Mouse (Mus musculus) kidney, embryonic 14.5 days (tissue): Measurements from ENCODE around the gene Galt. TPM values are rescaled to one million over a fixed set of nuclear protein-coding genes. Genes with fewer than 3 reads are reported as not detected.
"Not testable (repeated sequence)": the region's sequence is repeated elsewhere in the genome, so short reads cannot be mapped to it uniquely, and the experiment has no call there.

ENCODE experiments used
- ATAC-seq: fragments of 200-750 bp; cut with Nextera tagmentation; 2 replicates; pipeline ENCODE4 v1.8.0; 2017; ENCODE audit warnings: moderate number of reproducible peaks, mild to moderate bottlenecking, moderate TSS enrichment, moderate library complexity; ENCODE audit not compliant: low FRiP score, low TSS enrichment
- H3K27ac ChIP-seq: fragments of 300-500 bp; sonication (generic); 2 replicates; pipeline ENCODE4 v1.5.1; 2014; ENCODE audit warnings: low read depth, mild to moderate bottlenecking, low read length, moderate library complexity, mixed read lengths
- H3K27me3 ChIP-seq: fragments of 300-500 bp; sonication (generic); 2 replicates; pipeline ENCODE4 v1.6.1; 2014; ENCODE audit warnings: mild to moderate bottlenecking, low read length; ENCODE audit not compliant: control insufficient read depth, insufficient read depth
- H3K36me3 ChIP-seq: fragments of 300-500 bp; sonication (generic); 2 replicates; pipeline ENCODE4 v1.6.1; 2014; ENCODE audit warnings: low read length, mixed read lengths; ENCODE audit not compliant: control insufficient read depth, insufficient read depth
- H3K4me1 ChIP-seq: fragments of 300-500 bp; sonication (generic); 2 replicates; pipeline ENCODE4 v1.6.1; 2014; ENCODE audit warnings: low read length, mixed read lengths; ENCODE audit not compliant: control insufficient read depth, insufficient read depth
- H3K4me2 ChIP-seq: fragments of 300-500 bp; sonication (generic); replicated peaks from 2 replicates; pipeline ENCODE4 v1.6.1; 2014; ENCODE audit warnings: low read depth, mild to moderate bottlenecking, low read length
- H3K4me3 ChIP-seq: fragments of 300-500 bp; sonication (generic); 2 replicates; pipeline ENCODE4 v1.5.1; 2014; ENCODE audit warnings: mild to moderate bottlenecking, low read length
- H3K9ac ChIP-seq: fragments of 300-500 bp; sonication (generic); 2 replicates; pipeline ENCODE4 v1.6.1; 2014; ENCODE audit warnings: low read depth, mild to moderate bottlenecking, low read length, moderate library complexity
- H3K9me3 ChIP-seq: fragments of 300-500 bp; sonication (generic); 2 replicates; pipeline ENCODE4 v1.6.1; 2016; ENCODE audit warnings: low read length; ENCODE audit not compliant: control insufficient read depth
- whole genome bisulfite sequencing: fragments of 180-500 bp; shearing (Covaris S2); extraction: QIAGEN DNeasy Blood & Tissue Kit; methylation state at CpG from one replicate; pipeline ENCODE4 v1.1.7; 2014; 5-methylcytosine and 5-hydroxymethylcytosine counted together
- polyA plus RNA-seq: library from polyadenylated mRNA; unstranded; fragments of >200 nt; fragmentation: Nextera tagmentation; extraction: Ambion mirVana; gene quantifications from 2 replicates; pipeline ENCODE4 v1.2.1, GENCODE M21; 2014

Gene Galt
- polyA plus RNA-seq, 1 experiment from 2014 or later = 42.1 TPM

- H3K9me3 ChIP-seq, H3K4me3 ChIP-seq, H3K4me1 ChIP-seq, ATAC-seq, H3K27me3 ChIP-seq, H3K4me2 ChIP-seq, H3K36me3 ChIP-seq, H3K27ac ChIP-seq, H3K9ac ChIP-seq: not testable (repeated sequence)
- 27% methylated on average over 3 of the region's 9 CpGs for WGBS
Measured at GRCm38 (mm10) chr4:41781271-41781670, 26.2 kb downstream of the Galt start.

GRCm38 (mm10) chr4:41781748-41782485 is 26.9 kb downstream of the Galt start:
- H3K4me1 ChIP-seq, H3K27me3 ChIP-seq, H3K4me2 ChIP-seq, H3K27ac ChIP-seq, H3K9me3 ChIP-seq, H3K4me3 ChIP-seq, H3K36me3 ChIP-seq, ATAC-seq, H3K9ac ChIP-seq: not testable (repeated sequence)
- 18% methylated on average over 13 of the region's 21 CpGs for WGBS

- WGBS = 31% methylated on average over 4 of the region's 4 CpGs
Measured at GRCm38 (mm10) chr4:41782711-41783110, 27.7 kb downstream of the Galt start.

GRCm38 (mm10) chr4:41783197-41783596 is 28.2 kb downstream of the Galt start:
- H3K27me3 ChIP-seq, H3K9ac ChIP-seq, H3K4me3 ChIP-seq, ATAC-seq, H3K9me3 ChIP-seq, H3K27ac ChIP-seq, H3K4me2 ChIP-seq, H3K4me1 ChIP-seq, H3K36me3 ChIP-seq: not testable (repeated sequence)
- 24% methylated on average over 3 of the region's 3 CpGs for whole genome bisulfite sequencing

More at GRCm38 (mm10) chr4:41782711-41783110, 27.7 kb downstream of the Galt start:
- not testable (repeated sequence) for H3K9ac ChIP-seq, H3K36me3 ChIP-seq, H3K4me3 ChIP-seq, H3K4me2 ChIP-seq, H3K4me1 ChIP-seq, ATAC-seq, H3K9me3 ChIP-seq, H3K27ac ChIP-seq, H3K27me3 ChIP-seq

Other genes with a start within 250 kb of the Galt start
- gene 1110017D15Rik, start 237.9 kb upstream of the Galt start, polyA plus RNA-seq = 0.93 and 1.0 TPM in 2 replicates
- 2.2 and 2.7 TPM in 2 replicates for gene Fam219a, start 185.7 kb upstream of the Galt start, polyA plus RNA-seq
- gene Dnaic1, start 185.5 kb upstream of the Galt start, polyA plus RNA-seq = 2.2 and 2.4 TPM in 2 replicates
- 23.2 and 23.5 TPM in 2 replicates for gene Enho, start 114.9 kb upstream of the Galt start, polyA plus RNA-seq
- gene Cntfr, start 58.1 kb upstream of the Galt start, polyA plus RNA-seq = 16.6 and 31.5 TPM in 2 replicates
- 122 and 125 TPM in 2 replicates for gene Il11ra1, start 55.2 kb upstream of the Galt start, polyA plus RNA-seq
- 86.2 and 91.3 TPM in 2 replicates for gene Rpp25l, start 41.7 kb upstream of the Galt start, polyA plus RNA-seq
- gene Dctn3, start 32.1 kb upstream of the Galt start, polyA plus RNA-seq = 107 and 114 TPM in 2 replicates
- 0.12 TPM in 1 of 2 replicates, not detected in the other for gene Arid3c, start 24.1 kb upstream of the Galt start, polyA plus RNA-seq
- gene Sigmar1, start 929 bp downstream of the Galt start, polyA plus RNA-seq = 80.8 and 92.2 TPM in 2 replicates
- 36.5 and 42.3 TPM in 2 replicates for gene Ccl27a, start 19.0 kb downstream of the Galt start, polyA plus RNA-seq
- not detected in 2 replicates for gene Gm21541, start 148.4 kb downstream of the Galt start, polyA plus RNA-seq
- gene Gm20878, start 186.3 kb downstream of the Galt start, polyA plus RNA-seq = 1.3 and 1.8 TPM in 2 replicates
- gene Fam205a4, start 210.8 kb downstream of the Galt start, polyA plus RNA-seq = 0.24 TPM in 1 of 2 replicates, not detected in the other